Mouse (Mus musculus) frontal cortex, adult 2 months (tissue): ENCODE measurements around the gene Oaz1. TPM values are rescaled to one million over a fixed set of nuclear protein-coding genes. Genes with fewer than 3 reads are reported as not detected.
"Not testable (repeated sequence)": the region's sequence is repeated elsewhere in the genome, so short reads cannot be mapped to it uniquely, and the experiment has no call there.

ENCODE experiments used
- DNase-seq, 2 experiments: peaks; one replicate each; pipeline ENCODE4 v3.0.0; 2022; ENCODE audit warnings: low spot score in 1 of 2; ENCODE audit errors: extremely low spot score in 1 of 2
- polyA plus RNA-seq: library from polyadenylated mRNA; depleted of rRNA; stranded (reverse); fragments of >200 nt; gene quantifications from 2 replicates; pipeline ENCODE4 v1.2.3, GENCODE M21; 2012

Oaz1 gene
- polyA plus RNA-seq, 1 experiment: 706 TPM

GRCm38 (mm10) chr10:80821991-80822390 lies 4.5 kb upstream of the Oaz1 start:
- peak in 1 of 2 experiments; percentile 55 for DNase-seq

GRCm38 (mm10) chr10:80822528-80822927 lies 3.9 kb upstream of the Oaz1 start:
- DNase-seq: no peak

- no peak for DNase-seq
These were observed 3.1 kb upstream of the Oaz1 start for GRCm38 (mm10) chr10:80823316-80823715.

- DNase-seq: no peak
These were observed 2.4 kb upstream of the Oaz1 start for GRCm38 (mm10) chr10:80823847-80824643.

GRCm38 (mm10) chr10:80824827-80825226 lies 1.6 kb upstream of the Oaz1 start:
- DNase-seq: no peak

GRCm38 (mm10) chr10:80827063-80827869 lies 810 bp downstream of the Oaz1 start:
- DNase-seq: no peak

GRCm38 (mm10) chr10:80827870-80828420 lies 1.5 kb downstream of the Oaz1 start:
- no peak for DNase-seq

GRCm38 (mm10) chr10:80828587-80828986 lies 2.1 kb downstream of the Oaz1 start:
- DNase-seq: not testable (repeated sequence)

GRCm38 (mm10) chr10:80829359-80830278 lies 3.2 kb downstream of the Oaz1 start:
- no peak for DNase-seq

- DNase-seq: no peak
These were observed 4.7 kb downstream of the Oaz1 start for GRCm38 (mm10) chr10:80831136-80831535.

GRCm38 (mm10) chr10:80832818-80833217 lies 6.4 kb downstream of the Oaz1 start:
- no peak for DNase-seq

- DNase-seq: no peak
These were observed 9.2 kb downstream of the Oaz1 start for GRCm38 (mm10) chr10:80835617-80836016.

- DNase-seq: no peak
These were observed 10.5 kb downstream of the Oaz1 start for GRCm38 (mm10) chr10:80836949-80837379.

GRCm38 (mm10) chr10:80837827-80838226 lies 11.4 kb downstream of the Oaz1 start:
- DNase-seq: no peak

GRCm38 (mm10) chr10:80838346-80838912 lies 12.0 kb downstream of the Oaz1 start:
- no peak for DNase-seq

- no peak for DNase-seq
These were observed 13.4 kb downstream of the Oaz1 start for GRCm38 (mm10) chr10:80839848-80840247.

GRCm38 (mm10) chr10:80841685-80842084 lies 15.2 kb downstream of the Oaz1 start:
- DNase-seq: no peak

GRCm38 (mm10) chr10:80842334-80842733 lies 15.9 kb downstream of the Oaz1 start:
- peak in 1 of 2 experiments; percentile 74 for DNase-seq

- DNase-seq: no peak
These were observed 16.9 kb downstream of the Oaz1 start for GRCm38 (mm10) chr10:80843087-80843930.
